Mouse (Mus musculus) cerebellum, adult 2 months (tissue): ENCODE data around the gene Chic1.

Source experiments
- CTCF ChIP-seq: fragments of 200-500 bp; IDR thresholded peaks from 2 replicates; pipeline ENCODE4 v1.5.1; 2011; ENCODE audit warnings: low read depth, mild to moderate bottlenecking, control low read depth, low read length, moderate library complexity, borderline replicate concordance; ENCODE audit not compliant: insufficient read depth
- POLR2A ChIP-seq: fragments of 200-500 bp; IDR thresholded peaks from 2 replicates; pipeline ENCODE4 v1.6.1; 2011; ENCODE audit warnings: low read length, control low read depth, borderline replicate concordance; ENCODE audit not compliant: insufficient read depth

DNA sequence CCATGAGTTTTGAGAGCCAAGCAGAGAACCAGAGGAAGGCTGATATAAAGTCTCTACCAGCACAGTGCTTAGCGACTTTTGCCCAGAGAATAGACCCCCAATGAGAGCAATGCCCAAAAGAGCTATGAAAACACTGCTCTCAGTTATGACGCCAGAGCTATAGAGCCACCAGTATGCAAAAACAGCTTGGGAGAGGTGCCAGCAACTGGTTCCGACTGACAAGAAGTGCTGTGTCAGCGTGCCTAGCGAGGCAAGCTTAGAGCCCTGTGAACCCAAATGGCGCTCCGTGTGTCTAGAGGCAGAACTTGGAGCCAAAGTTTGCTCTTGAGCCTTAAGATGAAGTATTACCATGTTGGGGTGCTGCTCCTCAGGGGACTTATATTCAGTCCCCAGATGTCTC, 71.4 kb downstream of the Chic1 start:
- no peak for TF ChIP-seq CTCF
- TF ChIP-seq POLR2A, result no peak
